8 mouse cellular contexts compared by ENCODE assay signal in the genomic region with DNA sequence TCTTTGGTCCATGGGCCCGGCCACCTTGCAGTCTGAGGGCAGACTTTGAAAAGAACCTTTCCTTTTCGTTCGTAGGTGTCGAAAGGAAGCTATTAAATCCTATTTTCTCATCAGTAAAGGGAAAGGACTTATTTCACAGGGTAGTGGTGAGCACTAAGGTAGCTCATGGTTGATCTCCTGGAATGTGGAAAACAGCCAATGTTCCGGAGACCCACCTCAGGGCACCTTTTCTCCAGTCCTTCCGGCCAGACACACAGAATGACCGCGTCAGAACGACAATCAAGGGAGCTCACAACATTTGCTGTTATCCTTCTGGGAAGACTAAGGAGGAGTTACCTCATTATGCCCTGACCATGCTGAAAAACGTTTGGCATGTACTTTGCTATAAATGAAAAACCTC. TPM values are rescaled to one million over a fixed set of nuclear protein-coding genes. Genes with fewer than 3 reads are reported as not detected.
A peak's percentile ranks its signal among the peaks of the same experiment; 100 is the strongest.
DNase-seq lines count a peak whose midpoint lies in the region; ATAC-seq and TF ChIP-seq lines count a peak whose summit lies in the region.

No protein-coding gene starts in this region.

- ATAC-seq in forebrain, embryonic 16.5 days, result no peak
- ATAC-seq in liver, embryonic 13.5 days (ENCODE audit: low read depth), result no peak

- no peaks in the 10 kb centered on the region for H3K9me3 ChIP-seq in forebrain, embryonic 16.5 days (ENCODE audit: control insufficient read depth, low read length)
- H3K9me3 ChIP-seq in liver, embryonic 13.5 days (replicated peaks), result no peaks in the 10 kb centered on the region

- H3K9ac ChIP-seq in forebrain, embryonic 16.5 days (replicated peaks; ENCODE audit: low read depth, low read length), result no peak overlapping the region
- peak overlapping the region; percentile 89 for H3K9ac ChIP-seq in liver, embryonic 13.5 days

- no peak overlapping the region for H3K27ac ChIP-seq in cerebellum, adult 2 months (ENCODE audit: insufficient read depth, low read length)
- no peak overlapping the region for H3K27ac ChIP-seq in forebrain, embryonic 16.5 days (ENCODE audit: low read length)
- H3K27ac ChIP-seq in liver, embryonic 13.5 days, result peak overlapping the region; percentile 97

- no peaks in the 10 kb centered on the region for H3K36me3 ChIP-seq in forebrain, embryonic 16.5 days (ENCODE audit: control insufficient read depth, insufficient read depth)
- 0 out of 2 replicates have a peak, but pooled peaks cover 3% of the 10 kb centered on the region for H3K36me3 ChIP-seq in liver, embryonic 13.5 days

- no peak for TF ChIP-seq POLR2A in cerebellum, adult 2 months (IDR thresholded peaks at IDR 0.05; ENCODE audit: borderline replicate concordance, insufficient read depth, low read length)

- no peak for DNase-seq in cerebellum, adult 2 months
- DNase-seq in cerebellum, postnatal 4 days (ENCODE audit: low spot score in 2 of 2), result no peak
- DNase-seq in 416B (ENCODE audit: low read depth), result peak; percentile 10
- no peak for DNase-seq in liver, embryonic 13.5 days
- no peak for DNase-seq in frontal cortex, postnatal 25 days (ENCODE audit: low spot score in 2 of 2)
- no peak for DNase-seq in thymus, postnatal 0 days (ENCODE audit: low spot score)
- no peak for DNase-seq in spleen, adult 12 weeks (ENCODE audit: low spot score)

- 68% methylated on average over 10 of the region's 10 CpGs for WGBS in cerebellum, adult 2 months
- WGBS in forebrain, embryonic 16.5 days, result 44% methylated on average over 10 of the region's 10 CpGs
- 29% methylated on average over 10 of the region's 10 CpGs for WGBS in liver, embryonic 13.5 days (ENCODE audit: insufficient replicate concordance)

- no peaks in the 10 kb centered on the region for H3K4me1 ChIP-seq in cerebellum, adult 2 months (ENCODE audit: control insufficient read depth, insufficient read depth, low read length)
- H3K4me1 ChIP-seq in forebrain, embryonic 16.5 days (replicated peaks; ENCODE audit: control insufficient read depth, insufficient read depth, low read length), result 0 out of 2 replicates have a peak, but pooled peaks cover 3% of the 10 kb centered on the region
- peaks cover 90% of the 10 kb centered on the region for H3K4me1 ChIP-seq in liver, embryonic 13.5 days (replicated peaks)

- peak overlapping the region; percentile 44 for H3K4me2 ChIP-seq in forebrain, embryonic 16.5 days (ENCODE audit: low read length)
- peak overlapping the region; percentile 75 for H3K4me2 ChIP-seq in liver, embryonic 13.5 days

- H3K4me3 ChIP-seq in cerebellum, adult 2 months (replicated peaks; ENCODE audit: insufficient read depth, low read depth, low read length), result peak overlapping the region; percentile 48
- peak overlapping the region; percentile 37 for H3K4me3 ChIP-seq in forebrain, embryonic 16.5 days (replicated peaks; ENCODE audit: low read length)
- H3K4me3 ChIP-seq in liver, embryonic 13.5 days (replicated peaks), result peak overlapping the region; percentile 72

- no peaks in the 10 kb centered on the region for H3K27me3 ChIP-seq in cerebellum, adult 2 months (ENCODE audit: control insufficient read depth, insufficient read depth, low read length)
- no peaks in the 10 kb centered on the region for H3K27me3 ChIP-seq in forebrain, embryonic 16.5 days (replicated peaks; ENCODE audit: control insufficient read depth, insufficient read depth, low read length)
- H3K27me3 ChIP-seq in liver, embryonic 13.5 days, result no peaks in the 10 kb centered on the region

- TF ChIP-seq CTCF in cerebellum, adult 2 months (IDR thresholded peaks at IDR 0.05; ENCODE audit: borderline replicate concordance, insufficient read depth, low read depth, low read length), result no peak

RNA-seq across cellular contexts. Expression of a gene that starts 0.7 kb away (rescaled TPM):
- polyA plus RNA-seq in cerebellum, adult 2 months (2012; rRNA removed), result 37.0 and 42.4 TPM in 2 replicates
- 5.5 and 6.3 TPM in 2 replicates for polyA plus RNA-seq in forebrain, embryonic 16.5 days (2015; fragmentation: Nextera tagmentation; extraction: Ambion mirVana)
- 82.9 and 85.7 TPM in 2 replicates for polyA plus RNA-seq in liver, embryonic 13.5 days (2015; fragmentation: Nextera tagmentation; extraction: Ambion mirVana)
- polyA plus RNA-seq in thymus, postnatal 0 days (2015; fragmentation: Nextera tagmentation; extraction: Ambion mirVana), result 8.4 and 9.1 TPM in 2 replicates

RNA-seq across cellular contexts. Expression of a gene that starts 26.3 kb away (rescaled TPM):
- polyA plus RNA-seq in cerebellum, adult 2 months (2012; rRNA removed), result 0.18 TPM in 1 of 2 replicates, not detected in the other
- polyA plus RNA-seq in forebrain, embryonic 16.5 days (2015; fragmentation: Nextera tagmentation; extraction: Ambion mirVana), result not detected in 2 replicates
- polyA plus RNA-seq in liver, embryonic 13.5 days (2015; fragmentation: Nextera tagmentation; extraction: Ambion mirVana), result 0.19 and 0.48 TPM in 2 replicates
- not detected in 2 replicates for polyA plus RNA-seq in thymus, postnatal 0 days (2015; fragmentation: Nextera tagmentation; extraction: Ambion mirVana)

RNA-seq across cellular contexts. Expression of a gene that starts 26.6 kb away (rescaled TPM):
- 10.6 and 11.4 TPM in 2 replicates for polyA plus RNA-seq in cerebellum, adult 2 months (2012; rRNA removed)
- polyA plus RNA-seq in forebrain, embryonic 16.5 days (2015; fragmentation: Nextera tagmentation; extraction: Ambion mirVana), result 1.1 and 2.1 TPM in 2 replicates
- polyA plus RNA-seq in liver, embryonic 13.5 days (2015; fragmentation: Nextera tagmentation; extraction: Ambion mirVana), result 13.1 and 13.3 TPM in 2 replicates
- 2.1 and 2.3 TPM in 2 replicates for polyA plus RNA-seq in thymus, postnatal 0 days (2015; fragmentation: Nextera tagmentation; extraction: Ambion mirVana)

RNA-seq across cellular contexts. Expression of a gene that starts 27.9 kb away (rescaled TPM):
- polyA plus RNA-seq in cerebellum, adult 2 months (2012; rRNA removed), result not detected in 2 replicates
- polyA plus RNA-seq in forebrain, embryonic 16.5 days (2015; fragmentation: Nextera tagmentation; extraction: Ambion mirVana), result not detected in 2 replicates
- polyA plus RNA-seq in liver, embryonic 13.5 days (2015; fragmentation: Nextera tagmentation; extraction: Ambion mirVana), result not detected in 2 replicates
- not detected in 2 replicates for polyA plus RNA-seq in thymus, postnatal 0 days (2015; fragmentation: Nextera tagmentation; extraction: Ambion mirVana)

RNA-seq across cellular contexts. Expression of a gene that starts 30.6 kb away (rescaled TPM):
- polyA plus RNA-seq in cerebellum, adult 2 months (2012; rRNA removed), result 0.22 and 0.33 TPM in 2 replicates
- not detected in 2 replicates for polyA plus RNA-seq in forebrain, embryonic 16.5 days (2015; fragmentation: Nextera tagmentation; extraction: Ambion mirVana)
- polyA plus RNA-seq in liver, embryonic 13.5 days (2015; fragmentation: Nextera tagmentation; extraction: Ambion mirVana), result 0.06 TPM in 1 of 2 replicates, not detected in the other
- 0.13 TPM in 1 of 2 replicates, not detected in the other for polyA plus RNA-seq in thymus, postnatal 0 days (2015; fragmentation: Nextera tagmentation; extraction: Ambion mirVana)
